Mouse (Mus musculus): Measurements from ENCODE around the gene Hkdc1. TPM values are rescaled to one million over a fixed set of nuclear protein-coding genes. Genes with fewer than 3 reads are reported as not detected.
"Not testable (repeated sequence)": the region's sequence is repeated elsewhere in the genome, so short reads cannot be mapped to it uniquely, and the experiment has no call there.

Hkdc1 gene
- total RNA-seq (2021), result under 1 TPM; 0.09 to 0.14 TPM
- long read RNA-seq, experiment 1, result 0 reads
- long read RNA-seq, experiment 2, result 0 reads

DNA sequence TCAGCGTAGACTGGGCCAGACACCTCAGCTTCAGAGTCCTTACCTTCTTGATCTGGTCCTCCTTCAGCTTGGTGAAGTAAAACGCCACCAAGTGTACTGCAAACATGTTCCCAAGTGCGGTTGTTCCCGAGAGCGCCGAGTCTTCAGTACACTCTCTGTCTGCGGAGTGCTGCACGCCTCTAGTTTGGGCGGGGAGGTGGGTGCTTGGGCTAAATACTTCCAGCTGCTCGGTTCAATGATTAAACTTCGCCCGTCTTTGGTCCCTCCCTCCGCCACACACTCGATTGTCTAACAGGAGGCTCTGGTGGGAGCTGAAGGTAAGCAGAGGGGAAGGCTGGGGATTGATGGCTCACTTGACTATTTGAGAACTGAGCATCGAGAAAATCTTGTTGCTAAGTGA lies at the start of gene Hkdc1:
TSS of gene Hkdc1 (minus strand) at position 237 of the 400 bp plus-strand sequence.
- intact Hi-C loops (cut with DNase I; ENCODE audit: low total_unique reads), result no loop called here
- no peak for DNase-seq

DNA sequence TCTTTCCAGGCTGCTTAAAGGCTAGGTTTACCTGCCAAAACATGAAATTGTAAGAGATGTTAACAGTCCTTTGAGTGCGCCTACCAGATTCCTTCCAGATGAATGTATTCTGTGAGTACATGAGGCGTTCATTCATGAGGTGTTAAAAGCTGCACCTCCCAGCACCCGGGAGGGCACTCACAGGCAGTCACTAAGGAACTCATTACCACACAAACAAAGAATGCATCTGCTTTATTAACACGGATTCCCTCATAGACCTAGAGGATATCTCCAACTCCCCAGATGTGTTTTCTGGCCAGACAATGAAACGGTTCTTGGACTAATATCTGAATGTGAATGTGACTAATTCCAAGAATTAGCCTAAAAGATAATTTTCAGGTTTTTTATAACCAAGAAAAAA lies 48.8 kb upstream of the Hkdc1 start:
- intact Hi-C loops (cut with DNase I; ENCODE audit: low total_unique reads), result no loop called here
- no peak for DNase-seq

DNA sequence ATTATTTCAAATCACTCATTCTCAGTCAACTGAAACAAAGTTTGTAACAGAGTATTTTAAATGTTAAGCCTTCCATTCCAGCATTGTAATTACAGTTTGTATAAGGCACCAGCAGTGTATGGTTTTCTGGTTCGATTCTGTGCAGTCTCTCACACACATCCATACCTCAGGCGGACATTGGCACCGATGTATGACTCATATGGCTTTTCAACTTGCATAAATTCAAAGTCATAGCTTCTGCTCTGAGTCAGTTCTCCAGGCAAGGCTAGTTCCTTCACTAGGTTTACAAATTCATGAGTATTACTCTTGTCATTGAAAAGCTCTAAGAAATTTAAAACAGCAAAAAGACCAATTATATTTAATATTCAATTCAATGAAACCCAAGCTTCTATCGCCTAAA lies 47.4 kb upstream of the Hkdc1 start:
- intact Hi-C loops (cut with DNase I; ENCODE audit: low total_unique reads), result no loop called here
- no peak for DNase-seq

DNA sequence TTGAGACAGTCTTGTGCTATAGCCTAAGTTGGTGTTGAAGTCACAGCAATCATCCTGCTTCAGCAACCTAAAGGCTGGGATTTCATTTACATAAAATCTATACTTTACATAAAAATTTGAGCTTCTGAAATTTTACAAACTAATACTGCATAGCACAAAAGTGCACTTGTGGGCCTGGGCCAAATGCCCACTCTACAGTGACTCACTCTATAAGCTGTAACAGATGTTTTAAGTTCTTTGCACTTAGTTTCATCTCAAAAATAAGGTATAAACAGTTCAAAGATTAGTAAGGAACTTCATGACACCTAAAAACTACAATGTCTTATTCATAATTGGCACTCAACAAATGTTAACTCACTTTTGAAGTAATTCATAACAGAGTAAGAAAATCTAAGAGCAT lies 39.0 kb upstream of the Hkdc1 start:
- intact Hi-C loops (cut with DNase I; ENCODE audit: low total_unique reads), result no loop called here
- DNase-seq, result no peak

DNA sequence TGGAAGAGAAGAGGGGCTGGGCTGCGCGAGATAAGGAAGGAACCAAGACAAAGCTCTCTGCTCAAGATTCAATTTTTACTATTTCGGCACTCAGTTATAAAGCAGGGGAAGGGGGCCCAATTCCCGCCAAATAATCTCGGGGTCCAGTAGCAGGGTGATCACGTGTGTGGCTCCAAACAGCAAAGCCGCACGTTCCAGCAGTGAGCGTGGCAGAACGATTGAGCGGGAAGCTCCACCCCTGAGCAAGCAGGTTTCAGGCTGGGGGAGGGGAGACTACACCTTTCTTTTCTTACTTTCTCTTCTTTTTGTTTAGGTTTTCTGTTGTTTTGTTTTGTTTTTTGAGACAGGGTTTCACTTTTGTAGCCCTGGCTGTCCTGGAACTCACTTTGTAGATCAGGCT lies 29.7 kb upstream of the Hkdc1 start:
- intact Hi-C loops (cut with DNase I; ENCODE audit: low total_unique reads); DNase-seq: not testable (repeated sequence)

DNA sequence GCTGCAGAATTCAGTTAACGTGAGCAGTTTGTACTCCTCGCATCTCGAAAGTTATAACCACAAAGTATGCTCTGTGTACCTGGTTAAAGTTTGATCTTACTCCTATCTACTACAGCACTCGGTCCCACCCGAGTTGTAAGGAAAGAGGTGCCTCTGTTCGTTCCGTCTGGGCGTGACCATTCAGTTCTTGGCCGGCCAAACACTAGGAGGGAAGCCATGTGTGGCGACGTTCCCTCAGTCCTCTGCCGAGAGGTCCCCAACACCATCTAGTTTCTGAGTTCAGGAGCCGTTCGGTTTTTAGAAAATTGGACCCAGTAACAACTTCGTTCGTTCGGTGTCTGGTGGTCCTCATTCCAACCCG lies 28.0 kb upstream of the Hkdc1 start:
- no peak for DNase-seq
- intact Hi-C loops (cut with DNase I; ENCODE audit: low total_unique reads), result no loop called here

DNA sequence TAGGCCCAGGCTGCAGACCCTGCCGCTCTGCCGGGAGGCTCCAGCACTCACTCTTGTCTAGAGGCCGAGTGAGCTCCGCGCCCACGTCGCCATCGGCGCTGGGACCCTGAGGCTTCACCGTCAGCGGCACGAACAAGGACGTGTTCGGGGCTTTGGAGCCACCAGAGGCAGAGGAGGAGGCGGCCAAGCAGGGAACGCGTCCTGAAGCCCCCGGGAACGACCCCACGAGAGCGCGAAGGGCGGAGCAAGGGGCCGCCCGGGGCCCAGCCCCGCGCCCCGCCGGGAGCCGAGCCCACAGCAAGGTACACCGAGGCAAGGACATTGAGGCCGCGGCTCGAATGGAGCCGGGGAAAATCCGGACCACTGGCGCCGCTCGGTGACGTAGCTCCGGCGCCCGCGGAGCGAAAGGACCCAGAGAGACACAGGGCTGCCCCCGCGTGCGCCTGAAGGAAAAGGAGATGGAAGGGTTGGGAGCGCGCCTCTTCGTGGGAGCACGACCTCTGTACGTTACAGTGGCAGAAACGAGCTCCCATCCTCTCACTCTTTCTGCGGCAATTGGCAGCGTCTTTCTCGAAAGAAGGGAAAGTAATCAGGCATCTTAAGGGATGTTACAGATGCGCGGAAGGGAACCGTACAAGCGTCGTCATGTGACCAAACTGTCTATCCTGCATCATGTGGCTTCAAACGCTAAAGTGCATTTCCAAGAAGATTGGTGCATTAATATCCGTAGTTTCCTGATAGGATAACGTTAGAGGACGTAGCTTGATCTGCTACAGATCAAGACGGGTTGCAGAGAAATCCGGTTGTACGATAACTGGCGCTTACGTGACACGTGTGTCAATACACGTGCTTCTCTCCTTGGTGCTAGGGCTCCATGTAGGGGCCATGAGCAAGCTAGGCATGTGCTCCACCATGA lies 27.3 kb upstream of the Hkdc1 start, which contains the start of the genes 4930507D05Rik and Supv3l1:
TSS of gene 4930507D05Rik (plus strand) at position 126 of the 916 bp plus-strand sequence.
TSS of gene Supv3l1 (minus strand) at position 375 of the 916 bp plus-strand sequence.
- intact Hi-C loops (cut with DNase I; ENCODE audit: low total_unique reads), result loop anchor here (5.0 kb wide), 1 partner anchor 38 kb away; the partner anchor contains the start of gene Vps26a
- peak; percentile 90 for DNase-seq

DNA sequence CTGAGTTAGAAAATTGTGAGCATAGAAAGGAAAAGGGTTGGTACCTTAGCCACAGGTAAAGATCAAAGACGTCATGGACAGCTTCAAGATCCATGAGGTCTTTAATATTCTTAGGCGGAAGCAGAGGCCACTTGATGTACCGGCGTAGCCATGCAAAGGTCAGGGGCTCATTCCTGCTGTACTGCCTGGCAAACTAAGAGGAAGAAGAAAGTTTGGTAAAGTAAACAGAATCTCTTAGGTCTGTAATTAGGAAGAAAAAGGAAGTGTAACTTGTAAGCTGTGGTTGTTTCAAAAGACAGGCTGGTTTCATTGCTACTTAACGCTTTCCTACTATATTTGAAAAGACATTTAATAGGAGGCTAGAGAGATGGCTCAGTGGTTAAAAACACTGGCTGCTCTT lies 8.1 kb upstream of the Hkdc1 start:
- DNase-seq, result no peak
- intact Hi-C loops (cut with DNase I; ENCODE audit: low total_unique reads), result no loop called here

DNA sequence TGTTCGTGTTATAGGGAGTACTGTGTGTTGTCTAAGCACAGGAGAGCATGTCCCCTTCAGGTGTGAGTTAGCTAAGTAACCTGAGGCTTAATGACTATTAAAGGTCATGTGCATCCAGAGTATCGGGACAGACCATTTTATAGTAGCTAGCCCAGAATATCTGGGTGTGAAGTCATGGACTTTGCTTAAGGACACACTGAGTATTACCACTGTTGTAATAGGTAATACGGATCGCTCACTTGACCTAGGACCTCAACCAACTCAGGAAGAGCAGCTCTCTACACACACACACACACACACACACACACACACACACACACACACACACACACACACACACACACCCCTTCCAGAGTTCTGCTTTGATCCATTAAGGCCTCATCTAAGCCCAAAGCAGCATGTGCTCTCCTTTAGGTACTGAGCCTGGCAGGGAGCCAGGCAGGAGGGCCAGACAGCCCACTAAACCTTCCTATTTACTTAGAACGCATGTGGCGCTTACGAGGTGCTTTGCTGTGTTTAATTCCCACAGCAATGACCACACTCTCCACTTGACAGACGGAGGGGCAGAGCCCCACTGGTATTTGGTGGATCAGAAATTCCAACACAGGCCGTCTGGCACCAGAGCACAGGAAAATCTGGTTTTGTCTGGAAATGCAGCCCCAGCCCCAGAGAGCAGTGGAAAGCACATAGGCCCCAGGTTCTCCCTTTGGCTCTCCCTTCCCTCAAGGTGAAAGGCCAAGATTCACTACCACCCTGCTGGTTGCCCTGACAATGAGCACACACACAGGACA lies 3.0 kb upstream of the Hkdc1 start:
- no peak for DNase-seq
- intact Hi-C loops (cut with DNase I; ENCODE audit: low total_unique reads), result no loop called here

DNA sequence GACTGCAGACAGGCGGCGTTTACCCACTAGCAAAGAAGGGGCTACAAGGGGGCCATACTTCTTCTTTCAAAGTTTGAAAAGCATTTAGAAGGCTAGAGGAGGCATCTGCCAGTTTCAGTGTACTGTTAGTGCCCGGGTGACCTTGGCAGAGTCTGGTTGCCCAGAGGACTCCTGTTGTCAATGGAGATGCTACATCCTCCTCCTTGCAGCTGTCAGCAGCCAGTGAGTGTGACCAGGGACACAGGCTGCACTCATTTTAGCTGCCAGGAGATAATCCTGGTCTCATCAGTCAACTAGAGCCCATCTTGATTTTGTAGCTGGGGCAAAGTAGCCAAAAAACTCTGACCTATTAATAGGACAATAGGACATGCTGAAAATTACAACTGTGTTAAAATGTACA lies 1.2 kb downstream of the Hkdc1 start:
- intact Hi-C loops (cut with DNase I; ENCODE audit: low total_unique reads), result no loop called here
- no peak for DNase-seq

DNA sequence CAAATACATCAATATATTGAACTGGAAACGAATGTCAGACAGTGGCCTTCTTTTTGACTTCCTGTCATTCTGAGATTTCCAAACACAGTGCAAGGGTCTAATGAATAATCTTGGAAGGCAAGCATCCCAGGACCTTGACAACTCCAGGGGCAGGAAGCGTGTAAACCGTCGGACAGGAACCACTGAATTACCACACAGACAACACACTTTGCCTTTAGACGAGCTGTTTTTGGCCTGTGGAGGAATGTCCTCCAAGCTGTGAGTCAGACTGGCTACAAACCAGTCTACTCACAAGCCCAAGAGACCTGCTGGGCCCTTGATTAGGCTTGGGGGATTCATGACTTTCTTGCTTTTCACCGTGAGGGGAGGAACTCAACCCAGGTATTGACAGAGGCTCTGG lies 1.9 kb downstream of the Hkdc1 start:
- no peak for DNase-seq
- intact Hi-C loops (cut with DNase I; ENCODE audit: low total_unique reads), result no loop called here

DNA sequence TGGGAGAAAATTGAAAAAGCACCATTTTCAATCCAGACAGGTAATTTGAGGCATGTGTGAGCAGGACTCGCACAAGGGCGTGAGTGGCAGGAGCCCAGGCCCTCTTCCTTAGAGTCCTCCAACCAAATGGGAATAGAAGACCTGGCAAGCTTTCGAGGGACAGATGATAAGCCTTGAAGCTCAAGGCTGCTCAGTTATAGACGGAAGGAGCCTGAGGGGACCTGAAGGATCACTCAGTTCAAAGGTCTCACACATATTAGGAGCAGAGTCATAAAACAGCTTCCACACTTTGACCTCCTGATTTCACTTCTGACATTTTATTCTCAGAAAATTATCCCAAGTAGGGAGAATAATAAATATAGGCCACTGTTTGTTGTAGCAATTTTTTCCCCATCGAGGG lies 2.9 kb downstream of the Hkdc1 start:
- no peak for DNase-seq
- intact Hi-C loops (cut with DNase I; ENCODE audit: low total_unique reads), result no loop called here

DNA sequence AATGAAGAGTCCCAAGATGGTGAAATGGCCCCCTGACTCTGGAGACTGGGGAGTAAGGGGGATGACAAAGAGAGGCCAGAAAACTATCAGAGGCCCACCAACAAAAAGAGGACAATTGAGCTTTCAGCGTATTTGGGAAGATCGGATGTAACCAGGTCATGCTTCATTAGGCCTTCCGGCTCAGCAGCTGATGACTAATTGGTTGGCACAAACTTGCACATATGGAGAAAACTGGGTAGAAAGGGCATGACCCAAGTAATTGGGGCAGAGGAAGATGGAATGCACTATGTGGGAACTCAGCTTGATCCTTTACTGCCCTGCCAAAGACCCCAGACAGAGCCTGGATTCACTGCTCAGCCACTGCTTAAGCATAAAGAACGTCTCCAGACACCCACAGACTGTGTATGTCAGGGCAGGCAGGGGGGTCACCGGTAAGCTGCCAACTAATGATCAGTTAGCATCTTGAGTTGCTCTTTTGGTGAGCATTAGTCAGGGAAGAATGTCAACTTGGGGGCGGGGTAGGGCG lies 3.4 kb downstream of the Hkdc1 start:
- intact Hi-C loops (cut with DNase I; ENCODE audit: low total_unique reads), result no loop called here
- DNase-seq, result no peak

DNA sequence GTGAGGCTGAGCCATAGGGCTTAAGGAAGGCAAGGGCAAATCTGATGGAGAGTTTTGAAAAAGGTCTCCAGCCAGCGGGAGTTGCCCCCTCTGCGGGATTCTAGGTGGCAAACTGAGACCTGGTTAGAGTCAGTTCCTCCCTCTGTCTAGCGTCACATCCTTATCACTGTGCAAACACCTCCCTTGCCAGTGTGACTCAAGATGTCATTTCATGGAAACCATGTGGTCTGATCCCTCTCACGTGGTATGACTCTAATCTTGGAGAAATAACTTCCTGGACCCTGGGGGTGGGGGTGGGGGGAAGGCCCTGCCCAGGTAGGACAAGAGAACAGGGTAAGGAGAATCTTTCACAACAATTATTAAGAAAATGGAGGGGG lies 8.7 kb downstream of the Hkdc1 start:
- intact Hi-C loops (cut with DNase I; ENCODE audit: low total_unique reads), result no loop called here

DNA sequence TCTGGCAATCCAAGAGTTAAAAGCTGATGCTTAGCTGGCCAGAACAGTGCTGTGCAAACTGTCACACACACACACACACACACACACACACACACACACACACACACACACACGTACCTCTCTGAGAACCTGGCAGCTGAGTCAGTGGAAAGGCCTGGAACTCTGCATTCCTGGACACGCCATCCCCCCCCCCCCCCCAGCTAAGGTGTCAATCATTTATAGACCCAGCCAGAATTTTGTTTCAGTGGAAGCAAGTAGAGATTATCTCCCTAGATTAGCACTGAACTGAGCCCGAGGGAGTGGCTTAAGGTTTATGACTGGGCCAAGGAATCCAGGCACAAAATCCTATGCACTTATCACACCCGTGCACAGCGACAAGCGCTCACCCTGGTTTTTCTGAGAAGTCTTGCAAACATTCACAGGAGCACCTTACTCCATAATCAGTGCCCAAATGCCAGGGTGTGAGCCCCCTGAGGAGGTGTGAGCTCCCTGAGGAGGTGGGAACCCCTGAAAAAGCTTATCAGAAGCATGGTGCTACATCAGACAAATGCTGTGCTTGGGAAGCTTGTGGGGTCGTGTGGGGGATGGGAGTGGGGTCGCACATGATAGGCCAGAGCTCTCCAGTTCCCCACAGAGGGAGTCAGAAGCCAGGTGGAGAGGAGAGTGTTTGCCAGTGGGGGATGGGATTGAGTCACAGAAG lies 9.2 kb downstream of the Hkdc1 start:
- DNase-seq, result no peak
- intact Hi-C loops (cut with DNase I; ENCODE audit: low total_unique reads), result no loop called here

More for the DNA sequence above, 8.7 kb downstream of the Hkdc1 start:
- DNase-seq, result no peak

DNA sequence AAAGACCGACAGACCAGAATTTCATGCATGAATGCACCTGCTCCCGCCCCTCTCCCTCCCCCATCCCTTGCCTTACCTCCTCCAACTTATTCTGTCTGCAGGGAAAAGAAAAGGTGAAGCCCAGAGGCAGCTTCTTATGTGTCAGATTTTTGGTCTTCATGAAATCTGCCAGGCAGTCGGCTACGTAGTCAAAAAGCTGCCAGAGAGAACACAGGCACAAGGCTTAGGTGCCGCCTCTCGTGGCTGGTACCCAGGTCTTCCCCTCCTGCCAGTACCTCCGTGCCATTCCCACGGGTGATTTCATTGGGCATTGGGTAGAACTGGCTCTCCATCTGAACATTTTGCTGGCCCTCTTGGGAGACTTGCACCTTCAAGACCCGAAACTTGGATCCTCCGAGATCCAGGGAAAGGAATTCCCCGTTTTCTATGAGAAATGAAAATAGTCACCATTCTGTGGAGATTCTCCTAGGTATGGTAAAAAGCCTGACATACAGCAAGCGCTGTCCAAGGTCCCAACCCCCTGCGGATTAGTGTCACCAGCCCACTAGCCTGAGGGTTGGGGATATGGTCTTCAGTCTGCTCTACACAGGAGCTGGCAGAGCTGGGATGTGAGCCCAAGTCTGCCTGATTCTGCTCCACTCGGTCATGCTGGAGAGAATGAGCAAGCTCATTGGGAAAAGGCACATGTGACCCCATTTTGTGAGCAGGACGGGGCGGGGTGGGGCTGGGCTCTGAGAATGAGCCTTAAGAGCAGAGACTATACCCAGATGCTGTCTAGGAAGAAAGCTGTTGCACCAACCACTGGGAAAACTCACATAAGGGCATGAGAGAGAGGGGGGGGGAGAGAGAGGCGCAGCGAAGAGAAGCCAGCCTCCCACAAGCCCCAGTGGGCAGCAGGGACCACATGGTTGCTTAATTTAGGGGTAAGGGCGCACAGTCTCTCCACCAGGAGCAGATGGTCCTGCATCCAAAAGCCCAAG lies 10.6 kb downstream of the Hkdc1 start:
- DNase-seq, result no peak
- intact Hi-C loops (cut with DNase I; ENCODE audit: low total_unique reads), result loop anchor here (2.0 kb wide), 1 partner anchor 135 kb away; no protein-coding TSS in a partner anchor

DNA sequence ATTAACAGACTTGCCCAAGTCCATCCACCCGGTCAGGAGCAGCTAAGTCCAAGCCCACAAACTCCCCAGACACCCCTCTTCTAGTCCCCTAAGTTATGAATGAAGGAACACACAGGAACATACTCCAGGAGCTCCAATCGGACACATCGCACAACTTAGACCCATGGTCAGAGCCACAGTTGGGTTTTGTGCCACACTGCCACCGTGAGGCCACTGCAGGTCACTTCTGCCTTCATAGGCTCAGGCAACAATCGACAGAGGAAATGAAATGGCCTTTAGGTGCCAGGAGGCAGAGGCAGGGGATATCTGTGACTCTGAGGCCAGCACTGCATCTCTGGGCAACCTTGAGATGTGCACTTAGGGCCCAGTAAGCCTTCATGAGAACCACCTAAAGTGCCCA lies 11.3 kb downstream of the Hkdc1 start:
- intact Hi-C loops (cut with DNase I; ENCODE audit: low total_unique reads), result loop anchor here (2.0 kb wide), 1 partner anchor 134 kb away; no protein-coding TSS in a partner anchor
- peak; percentile 64 for DNase-seq

DNA sequence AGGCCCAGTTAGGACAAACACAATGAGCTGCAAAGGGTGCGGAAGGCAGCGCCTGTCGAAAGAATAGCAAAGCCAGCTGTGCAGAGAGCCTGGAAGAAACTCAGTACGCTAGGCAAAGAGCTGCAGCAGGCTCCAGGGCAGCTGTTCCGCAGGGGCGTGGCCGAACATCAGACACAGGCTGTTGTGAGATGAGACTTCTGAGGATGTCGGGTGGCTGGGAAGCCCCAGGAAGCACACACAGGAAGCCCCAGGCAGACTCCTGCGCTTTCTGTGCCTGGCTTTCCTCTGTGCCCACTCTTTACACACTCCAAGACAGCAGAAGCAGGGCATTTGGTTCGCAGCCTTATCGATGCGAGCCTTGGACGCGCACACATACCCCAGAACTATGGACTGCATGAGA lies 17.4 kb downstream of the Hkdc1 start:
- intact Hi-C loops (cut with DNase I; ENCODE audit: low total_unique reads), result loop anchor here (10.0 kb wide), 1 partner anchor 60 kb away; no protein-coding TSS in a partner anchor
- DNase-seq, result peak; percentile 79
